Mouse (Mus musculus) embryo, embryonic 10.5 days (tissue): ENCODE results near the gene Lztfl1.
"Not testable (repeated sequence)": the region's sequence is repeated elsewhere in the genome, so short reads cannot be mapped to it uniquely, and the experiment has no call there.

Source experiments
- DNase-seq: peaks from one replicate; pipeline ENCODE4 v3.0.0-alpha.2; 2015; ENCODE audit warnings: low spot score

Gene Lztfl1

GRCm38 (mm10) chr9:123717186-123718008 is at the start of gene Lztfl1:
Lztfl1 (minus strand) TSS chr9:123717697.
- DNase-seq: peak; percentile 100

GRCm38 (mm10) chr9:123766996-123767395 is 49.5 kb upstream of the Lztfl1 start:
- no peak for DNase-seq

- no peak for DNase-seq
Measured at GRCm38 (mm10) chr9:123763771-123764170, 46.3 kb upstream of the Lztfl1 start.

GRCm38 (mm10) chr9:123762886-123763285 is 45.4 kb upstream of the Lztfl1 start:
- DNase-seq: no peak

GRCm38 (mm10) chr9:123760806-123761205 is 43.3 kb upstream of the Lztfl1 start:
- no peak for DNase-seq

- no peak for DNase-seq
Measured at GRCm38 (mm10) chr9:123758645-123759044, 41.1 kb upstream of the Lztfl1 start.

DNA sequence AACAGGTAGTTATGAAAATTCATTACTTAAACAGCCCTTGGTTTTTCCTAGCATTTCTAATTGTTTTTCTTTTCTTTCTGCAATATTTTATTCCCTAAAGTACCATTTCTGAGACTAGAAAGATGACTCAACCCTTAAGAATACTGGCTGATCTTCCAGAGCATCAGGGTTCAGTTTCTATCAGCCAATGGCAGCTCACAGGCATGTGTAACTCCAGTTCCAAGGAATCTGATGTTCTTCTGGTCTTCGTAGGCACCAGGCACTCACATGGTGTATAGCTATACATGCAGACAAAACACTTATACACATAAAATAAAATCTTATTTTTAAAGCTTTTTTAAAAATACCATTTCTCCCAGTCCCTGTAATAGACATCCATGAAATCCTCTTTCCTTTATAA is 40.7 kb upstream of the Lztfl1 start:
- DNase-seq: no peak

GRCm38 (mm10) chr9:123757326-123757725 is 39.8 kb upstream of the Lztfl1 start:
- DNase-seq: no peak

- no peak for DNase-seq
Measured at GRCm38 (mm10) chr9:123756752-123757151, 39.3 kb upstream of the Lztfl1 start.

DNA sequence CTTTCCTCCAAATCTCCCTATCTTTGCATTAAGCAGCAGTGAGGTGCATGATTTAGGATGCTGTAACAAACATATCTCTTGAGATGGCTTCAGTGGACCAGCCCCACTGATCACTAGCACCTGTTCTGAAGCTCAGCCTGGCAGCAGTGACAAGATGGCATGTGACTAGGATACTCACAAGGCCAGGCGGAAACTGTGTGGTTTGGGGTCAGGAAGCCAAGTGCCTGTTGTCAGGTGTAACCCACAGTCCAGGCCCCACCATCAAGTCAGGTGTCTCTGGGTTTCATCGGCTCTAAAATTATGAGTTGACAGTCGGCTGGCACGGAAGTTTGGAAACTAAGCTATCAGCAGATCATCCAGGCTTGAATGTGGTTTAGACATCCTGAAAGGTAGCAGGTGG is 36.8 kb upstream of the Lztfl1 start:
- no peak for DNase-seq

GRCm38 (mm10) chr9:123749687-123750086 is 32.2 kb upstream of the Lztfl1 start:
- not testable (repeated sequence) for DNase-seq

GRCm38 (mm10) chr9:123740799-123741198 is 23.3 kb upstream of the Lztfl1 start:
- no peak for DNase-seq

- DNase-seq: no peak
Measured at GRCm38 (mm10) chr9:123734133-123734532, 16.6 kb upstream of the Lztfl1 start.

- no peak for DNase-seq
Measured at GRCm38 (mm10) chr9:123731271-123731670, 13.8 kb upstream of the Lztfl1 start.

DNA sequence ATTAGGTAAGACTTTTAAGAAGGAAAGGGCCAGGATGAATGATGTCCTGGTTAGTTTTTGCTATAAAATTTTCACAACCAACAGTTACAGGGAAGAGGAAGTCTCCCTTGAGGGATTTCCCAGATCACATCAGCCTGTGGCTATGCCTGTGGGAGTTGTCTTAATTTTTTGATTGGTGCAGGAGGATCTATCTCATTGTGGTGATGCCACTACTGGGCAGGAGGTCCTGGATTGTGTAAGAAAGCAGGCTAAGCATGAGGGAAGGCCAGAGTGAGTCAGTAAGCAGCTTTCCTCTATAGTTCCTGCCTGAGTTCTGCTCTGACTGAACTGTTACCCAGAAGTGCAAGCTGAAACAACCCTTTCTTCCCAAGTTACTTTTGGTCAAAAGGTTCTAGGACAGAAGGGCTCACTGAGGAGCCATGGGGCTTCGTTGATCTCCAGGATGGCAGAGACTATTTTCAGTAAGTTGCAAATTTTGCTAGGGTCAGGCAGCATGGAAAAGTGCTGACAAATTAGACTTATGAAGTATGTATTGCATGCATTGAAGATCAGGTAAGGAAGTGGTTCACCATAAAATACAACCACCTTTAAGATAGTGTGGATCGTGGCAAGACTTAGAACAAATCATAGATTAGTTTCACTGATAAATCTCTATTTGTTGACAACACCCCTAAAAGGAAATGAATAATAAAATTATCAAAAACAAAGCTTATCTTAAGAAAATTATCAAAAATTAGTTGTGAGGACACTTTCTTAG is 5.4 kb upstream of the Lztfl1 start:
- no peak for DNase-seq

GRCm38 (mm10) chr9:123716301-123716700 is 1.2 kb downstream of the Lztfl1 start:
- DNase-seq: no peak

DNA sequence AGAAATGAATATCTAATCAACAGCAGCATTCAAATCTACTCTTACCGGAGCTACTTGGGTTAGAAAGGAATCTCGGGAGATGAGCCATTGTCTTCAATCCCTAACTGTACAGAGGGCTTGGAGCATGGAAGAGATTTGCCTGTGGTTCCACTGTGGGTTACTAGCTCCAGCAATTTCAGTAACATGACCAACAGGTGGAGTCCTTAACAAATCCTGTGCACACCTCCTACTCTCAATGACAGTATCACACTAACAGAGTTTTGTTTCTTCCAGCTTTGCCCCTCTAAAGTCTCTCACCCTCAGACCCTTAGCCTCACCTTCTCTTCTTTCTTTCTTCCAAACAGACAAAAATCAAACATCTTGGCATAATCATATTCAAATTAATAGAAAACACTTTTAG is 4.4 kb downstream of the Lztfl1 start:
- DNase-seq: peak; percentile 6

- no peak for DNase-seq
Measured at GRCm38 (mm10) chr9:123709226-123709625, 8.3 kb downstream of the Lztfl1 start.

DNA sequence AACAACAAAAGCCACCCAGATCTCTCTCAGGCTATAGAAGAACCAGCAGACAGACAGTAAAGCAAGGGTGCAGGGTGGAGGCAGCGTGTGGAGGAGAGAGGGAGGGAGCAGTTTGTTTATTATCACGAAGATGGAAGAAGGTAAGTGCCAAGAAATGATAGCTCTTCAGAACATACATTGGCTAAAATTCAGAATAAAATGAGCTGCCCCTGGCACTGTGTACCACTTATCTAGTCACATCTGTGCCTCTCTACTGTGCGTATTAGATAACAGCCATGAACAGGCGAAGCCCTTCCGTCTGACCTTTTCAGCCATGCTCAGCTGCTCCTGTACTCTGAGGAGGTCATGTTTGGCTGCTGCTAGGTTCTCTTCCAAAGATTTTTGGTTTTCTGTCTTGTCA is 15.7 kb downstream of the Lztfl1 start:
- no peak for DNase-seq

- no peak for DNase-seq
Measured at GRCm38 (mm10) chr9:123695634-123696302, 21.7 kb downstream of the Lztfl1 start.

- DNase-seq: no peak
Measured at GRCm38 (mm10) chr9:123688227-123688626, 29.3 kb downstream of the Lztfl1 start.

DNA sequence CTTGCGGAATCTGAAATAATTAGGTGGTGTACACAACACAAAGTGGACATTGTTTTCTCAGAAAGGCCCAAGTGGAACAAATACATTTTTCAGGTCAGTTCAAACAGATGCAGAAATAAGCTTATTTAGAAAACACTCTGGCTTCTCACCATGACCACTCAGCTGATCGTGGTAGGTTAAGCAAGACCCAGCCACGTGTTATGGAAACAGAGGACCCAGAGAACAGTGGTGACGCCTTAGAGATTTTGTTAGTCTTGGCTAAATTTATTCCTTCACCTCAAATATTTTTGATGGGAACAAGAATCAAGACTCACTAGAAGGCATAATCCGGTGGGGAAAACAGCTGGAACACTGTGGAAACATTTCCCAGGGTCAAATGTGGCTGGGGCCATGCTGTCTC is 31.3 kb downstream of the Lztfl1 start:
- no peak for DNase-seq

- no peak for DNase-seq
Measured at GRCm38 (mm10) chr9:123683704-123684103, 33.8 kb downstream of the Lztfl1 start.
